Mouse (Mus musculus): ENCODE measurements at regions not wholly inside any gene's neighbourhood (a gene's known extent, or its start where the extent isn't known, plus 50 kb on each side); places are given as distances from the start of the nearest gene placed in this dataset.

DNA sequence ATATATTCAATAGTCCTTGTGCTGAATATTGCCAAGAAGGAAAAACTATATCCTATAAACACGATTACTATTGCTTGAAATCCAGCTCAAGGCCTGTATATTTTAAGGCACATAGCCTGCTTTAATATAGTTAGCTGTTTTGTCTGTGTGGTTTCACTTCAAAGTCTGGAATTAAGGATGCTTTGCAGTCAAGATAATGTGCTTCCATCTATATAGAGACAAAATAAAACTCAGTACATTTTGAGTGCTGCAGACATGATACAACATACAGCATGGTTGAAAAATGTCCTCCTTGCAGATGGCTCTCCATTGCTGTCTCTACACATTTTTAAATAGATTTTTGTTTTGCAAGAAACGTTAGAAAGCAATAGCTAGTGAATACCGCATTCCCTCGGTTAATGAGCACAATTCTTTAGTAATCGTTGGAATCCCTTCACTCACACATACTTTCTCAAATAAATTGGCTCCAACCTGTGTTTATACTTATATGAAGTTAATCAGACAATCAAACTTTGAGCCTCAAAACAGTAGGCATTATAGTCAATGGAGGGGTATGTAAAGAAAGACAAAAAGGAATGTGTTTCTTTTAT, 224.7 kb downstream of the Mef2c start:
- WGBS, result 13% methylated on average over 5 of the region's 5 CpGs
- Histone ChIP-seq H3K27me3 (ENCODE audit: control insufficient read depth, insufficient read depth, low read length) (peaks cover 68% of the 10 kb centered on the region), H3K27ac (ENCODE audit: low read length) (no peak overlapping the region), H3K36me3 (ENCODE audit: control insufficient read depth, insufficient read depth) (no peaks in the 10 kb centered on the region), H3K4me2 (ENCODE audit: low read depth, low read length) (no peak overlapping the region), H3K4me3 (ENCODE audit: low read length) (no peak overlapping the region), H3K9me3 (replicated peaks; ENCODE audit: control insufficient read depth, low read length) (0 out of 2 replicates have a peak, but pooled peaks cover 5% of the 10 kb centered on the region), H3K9ac (ENCODE audit: low read length) (no peak overlapping the region), H3K4me1 (ENCODE audit: control insufficient read depth, insufficient read depth, low read length) (peaks cover 12% of the 10 kb centered on the region)
- no peak for ATAC-seq (replicated peaks; ENCODE audit: extremely low read depth, insufficient read depth, low FRiP score)

DNA sequence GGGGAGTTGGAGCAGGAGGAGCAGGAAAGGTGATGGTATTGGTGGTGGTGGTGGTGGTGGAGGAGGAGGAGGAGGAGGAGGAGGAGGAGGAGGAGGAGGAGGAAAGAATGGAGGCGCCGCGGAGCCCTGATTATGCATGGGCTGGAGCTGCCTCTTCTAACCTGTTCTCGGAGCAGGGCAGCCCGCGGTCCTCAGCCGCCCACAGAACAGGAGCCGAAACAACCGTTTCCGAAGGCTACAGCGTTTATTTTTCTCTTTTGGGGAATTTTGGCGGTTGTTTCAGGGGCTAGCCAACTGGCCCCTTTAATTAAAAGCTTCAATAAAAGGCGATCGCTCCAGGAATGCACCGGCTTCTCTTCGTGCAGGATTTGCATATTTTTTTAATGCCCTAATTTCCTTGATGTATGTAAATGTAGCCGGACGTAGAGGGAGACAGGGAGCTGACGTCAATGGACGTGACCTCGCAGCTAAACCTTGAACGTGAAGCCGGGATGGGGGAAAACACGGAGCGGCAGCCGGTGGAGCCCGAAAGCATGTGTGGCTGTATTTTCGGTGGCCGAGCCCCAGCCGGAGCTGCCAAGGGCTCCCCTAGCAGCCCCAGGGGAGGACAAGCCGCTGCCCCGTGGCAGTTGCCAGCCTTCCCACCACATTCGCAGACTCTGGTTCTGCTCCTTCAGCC, 225.6 kb downstream of the Mef2c start:
- H3K4me3 ChIP-seq (ENCODE audit: low read length), result peak overlapping the region; percentile 54
- 1% methylated on average over 33 of the region's 33 CpGs for WGBS
- 0 out of 2 replicates have a peak, but pooled peaks cover 5% of the 10 kb centered on the region for H3K9me3 ChIP-seq (replicated peaks; ENCODE audit: control insufficient read depth, low read length)
- ATAC-seq (replicated peaks; ENCODE audit: extremely low read depth, insufficient read depth, low FRiP score), result no peak
- H3K27ac ChIP-seq (ENCODE audit: low read length), result no peak overlapping the region
- H3K9ac ChIP-seq (ENCODE audit: low read length), result no peak overlapping the region
- peaks cover 66% of the 10 kb centered on the region for H3K27me3 ChIP-seq (ENCODE audit: control insufficient read depth, insufficient read depth, low read length)
- peaks cover 12% of the 10 kb centered on the region for H3K4me1 ChIP-seq (ENCODE audit: control insufficient read depth, insufficient read depth, low read length)
- no peaks in the 10 kb centered on the region for H3K36me3 ChIP-seq (ENCODE audit: control insufficient read depth, insufficient read depth)
- H3K4me2 ChIP-seq (ENCODE audit: low read depth, low read length), result peak overlapping the region; percentile 81

DNA sequence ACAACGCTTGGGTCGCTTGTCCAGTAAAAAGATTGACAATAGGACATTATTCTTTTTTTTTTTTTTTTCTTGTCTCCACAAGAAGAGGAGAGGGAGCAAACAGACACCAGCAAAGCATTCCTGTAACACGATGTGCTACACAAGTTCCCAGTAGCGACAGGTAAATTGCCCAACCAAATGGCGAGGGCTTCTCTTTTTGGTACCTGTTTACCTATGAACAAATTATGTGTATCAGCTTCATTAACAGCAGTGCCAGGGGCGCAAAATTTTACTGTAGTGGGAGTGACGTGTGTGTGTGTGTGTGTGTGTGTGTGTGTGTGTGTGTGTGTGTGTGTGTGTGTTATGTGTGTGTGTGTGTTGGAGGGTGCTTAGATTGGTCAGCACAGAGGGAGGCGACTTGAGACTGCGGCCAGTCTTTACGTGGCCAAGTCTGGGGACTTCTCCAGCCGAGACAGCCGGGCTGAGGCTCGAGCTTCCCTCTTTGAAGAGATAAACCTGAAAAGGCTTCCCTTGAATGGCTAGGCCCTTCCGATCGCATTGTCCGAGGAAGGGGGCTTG, 226.4 kb downstream of the Mef2c start:
- 4% methylated on average over 16 of the region's 16 CpGs for WGBS
- H3K9me3 ChIP-seq (replicated peaks; ENCODE audit: control insufficient read depth, low read length), result 0 out of 2 replicates have a peak, but pooled peaks cover under 1% of the 10 kb centered on the region
- peak overlapping the region; percentile 65 for H3K9ac ChIP-seq (ENCODE audit: low read length)
- peak; percentile 16; the same call in 1 of the 2 replicates for ATAC-seq (replicated peaks; ENCODE audit: extremely low read depth, insufficient read depth, low FRiP score)
- H3K4me1 ChIP-seq (ENCODE audit: control insufficient read depth, insufficient read depth, low read length), result peaks cover 12% of the 10 kb centered on the region
- peak overlapping the region; percentile 81 for H3K4me2 ChIP-seq (ENCODE audit: low read depth, low read length)
- H3K27me3 ChIP-seq (ENCODE audit: control insufficient read depth, insufficient read depth, low read length), result peaks cover 60% of the 10 kb centered on the region
- H3K4me3 ChIP-seq (ENCODE audit: low read length), result peak overlapping the region; percentile 54
- H3K36me3 ChIP-seq (ENCODE audit: control insufficient read depth, insufficient read depth), result no peaks in the 10 kb centered on the region
- peak overlapping the region; percentile 30 for H3K27ac ChIP-seq (ENCODE audit: low read length)

DNA sequence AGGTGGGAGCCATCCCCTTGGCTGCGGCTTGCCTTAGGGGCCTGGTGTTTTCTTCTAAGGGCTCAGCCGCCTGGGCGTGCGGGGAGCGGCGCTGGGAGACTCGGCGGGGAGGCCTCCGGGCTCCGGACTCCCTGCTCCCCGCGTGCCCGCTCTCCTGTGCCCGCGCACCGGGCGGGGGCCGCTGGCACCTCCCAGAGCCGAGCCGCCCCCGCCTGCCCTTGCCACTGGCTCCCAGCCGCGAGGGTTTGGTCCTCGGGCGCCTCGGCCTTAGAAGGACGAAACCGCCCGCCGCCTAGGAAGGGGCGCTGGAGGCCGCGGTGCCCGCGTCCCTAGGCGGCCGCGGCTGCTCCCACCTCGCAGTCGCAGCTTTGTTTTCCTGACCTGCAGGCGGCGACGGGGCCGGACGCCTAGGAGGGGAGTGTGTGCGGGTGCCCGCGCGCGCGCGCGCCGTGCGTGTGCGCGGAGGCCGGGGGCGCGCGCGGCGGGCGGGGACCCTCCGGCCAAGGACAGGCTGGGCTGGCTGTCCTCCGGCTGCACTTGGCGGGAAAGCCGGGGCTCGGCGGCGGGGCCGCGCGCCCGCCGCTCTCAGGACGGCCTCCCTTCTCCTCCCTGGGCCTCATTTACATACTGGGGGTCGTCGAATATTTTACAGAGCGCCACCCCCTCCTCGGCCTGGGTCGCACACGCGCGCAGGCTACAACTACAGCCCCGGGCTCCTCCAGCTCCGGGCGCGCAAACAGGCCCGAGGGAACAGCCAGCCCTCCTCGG, 227.1 kb downstream of the Mef2c start:
- H3K9ac ChIP-seq (ENCODE audit: low read length), result peak overlapping the region; percentile 65
- H3K4me3 ChIP-seq (ENCODE audit: low read length), result peak overlapping the region; percentile 54
- peaks cover 12% of the 10 kb centered on the region for H3K4me1 ChIP-seq (ENCODE audit: control insufficient read depth, insufficient read depth, low read length)
- H3K27ac ChIP-seq (ENCODE audit: low read length), result peak overlapping the region; percentile 30
- ATAC-seq (replicated peaks; ENCODE audit: extremely low read depth, insufficient read depth, low FRiP score), result peak; percentile 80
- H3K36me3 ChIP-seq (ENCODE audit: control insufficient read depth, insufficient read depth), result no peaks in the 10 kb centered on the region
- WGBS, result 0% methylated on average over 89 of the region's 91 CpGs
- peaks cover 57% of the 10 kb centered on the region for H3K27me3 ChIP-seq (ENCODE audit: control insufficient read depth, insufficient read depth, low read length)
- H3K4me2 ChIP-seq (ENCODE audit: low read depth, low read length), result peak overlapping the region; percentile 81
- no peaks in the 10 kb centered on the region for H3K9me3 ChIP-seq (replicated peaks; ENCODE audit: control insufficient read depth, low read length)

DNA sequence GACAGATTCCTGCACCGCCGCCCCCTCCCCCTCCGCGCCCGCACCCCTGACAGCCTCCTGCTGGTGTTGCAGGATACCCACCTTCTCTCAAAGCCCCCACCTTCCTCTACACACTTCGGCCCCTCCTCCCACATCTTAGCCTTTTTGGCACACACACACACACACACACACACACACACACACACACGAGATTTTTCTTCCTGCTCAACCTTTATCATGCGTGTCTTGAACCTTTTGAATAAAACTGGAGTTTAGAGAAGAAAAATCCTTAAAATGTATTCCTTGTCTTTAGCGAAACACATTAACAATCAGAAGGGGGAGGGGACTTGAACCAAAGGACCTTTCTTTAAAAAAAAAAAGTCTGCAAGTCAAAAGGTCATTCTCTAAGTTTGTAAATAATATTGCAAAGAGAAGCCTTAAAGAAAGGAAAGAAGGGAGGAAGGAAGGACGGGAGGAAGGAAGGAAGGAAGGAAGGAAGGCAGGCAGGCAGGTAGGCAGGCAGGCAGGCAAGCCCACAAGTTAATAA, 227.7 kb downstream of the Mef2c start:
- Histone ChIP-seq H3K9ac (ENCODE audit: low read length) (peak overlapping the region; percentile 65), H3K4me3 (ENCODE audit: low read length) (peak overlapping the region; percentile 54), H3K9me3 (replicated peaks; ENCODE audit: control insufficient read depth, low read length) (no peaks in the 10 kb centered on the region), H3K4me2 (ENCODE audit: low read depth, low read length) (peak overlapping the region; percentile 81), H3K36me3 (ENCODE audit: control insufficient read depth, insufficient read depth) (no peaks in the 10 kb centered on the region), H3K27me3 (ENCODE audit: control insufficient read depth, insufficient read depth, low read length) (peaks cover 54% of the 10 kb centered on the region), H3K27ac (ENCODE audit: low read length) (no peak overlapping the region), H3K4me1 (ENCODE audit: control insufficient read depth, insufficient read depth, low read length) (peaks cover 12% of the 10 kb centered on the region)
- 8% methylated on average over 7 of the region's 10 CpGs for WGBS
- no peak for ATAC-seq (replicated peaks; ENCODE audit: extremely low read depth, insufficient read depth, low FRiP score)

DNA sequence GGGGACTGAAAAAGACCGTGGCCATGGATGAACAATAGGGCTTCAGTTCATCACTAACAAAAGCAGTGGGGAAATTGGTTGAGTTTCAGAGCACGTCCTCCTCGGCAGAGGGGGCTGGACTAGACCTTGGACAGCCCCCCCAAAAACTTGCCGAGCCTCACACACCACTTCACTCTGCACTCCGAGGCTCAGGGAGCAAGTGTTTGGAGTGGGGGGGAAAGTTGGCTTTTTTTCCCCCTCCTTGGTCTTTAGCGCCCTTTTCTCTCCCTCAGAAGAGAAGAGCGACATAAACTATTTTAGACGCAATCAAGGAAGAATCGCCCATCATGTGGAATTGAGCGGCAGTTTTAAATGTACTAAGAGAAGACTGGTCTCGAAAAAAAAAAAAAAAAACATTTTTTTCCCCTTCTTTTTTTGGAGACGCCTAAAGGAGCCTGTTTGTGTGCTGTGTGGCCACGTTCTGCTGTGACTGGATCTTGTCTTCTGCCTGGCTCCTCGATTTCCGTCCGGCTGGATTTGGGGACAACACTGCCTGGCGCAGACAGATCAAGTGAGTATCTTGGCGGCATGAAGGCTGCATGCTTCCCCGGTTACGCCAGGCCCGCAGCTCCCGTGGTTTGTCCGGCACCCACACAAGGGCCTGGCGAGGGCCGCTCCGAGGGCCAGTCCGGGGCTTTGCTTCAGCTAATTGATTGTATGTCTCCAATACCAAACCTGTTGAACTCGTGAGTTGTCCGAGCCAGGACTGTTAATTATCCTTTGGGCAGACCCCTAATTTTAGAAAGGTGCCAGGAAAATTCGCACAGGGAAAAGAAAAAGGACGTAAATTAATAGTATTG, 228.7 kb downstream of the Mef2c start:
- H3K36me3 ChIP-seq (ENCODE audit: control insufficient read depth, insufficient read depth), result no peaks in the 10 kb centered on the region
- no peak for ATAC-seq (replicated peaks; ENCODE audit: extremely low read depth, insufficient read depth, low FRiP score)
- H3K4me1 ChIP-seq (ENCODE audit: control insufficient read depth, insufficient read depth, low read length), result peaks cover 7% of the 10 kb centered on the region; the same call in 1 of the 2 replicates
- H3K27me3 ChIP-seq (ENCODE audit: control insufficient read depth, insufficient read depth, low read length), result peaks cover 50% of the 10 kb centered on the region
- H3K9me3 ChIP-seq (replicated peaks; ENCODE audit: control insufficient read depth, low read length), result no peaks in the 10 kb centered on the region
- peak overlapping the region; percentile 29; the same call in 1 of the 2 replicates for H3K4me3 ChIP-seq (ENCODE audit: low read length)
- H3K4me2 ChIP-seq (ENCODE audit: low read depth, low read length), result peak overlapping the region; percentile 52
- 2% methylated on average over 30 of the region's 31 CpGs for WGBS
- H3K27ac ChIP-seq (ENCODE audit: low read length), result no peak overlapping the region
- H3K9ac ChIP-seq (ENCODE audit: low read length), result no peak overlapping the region

DNA sequence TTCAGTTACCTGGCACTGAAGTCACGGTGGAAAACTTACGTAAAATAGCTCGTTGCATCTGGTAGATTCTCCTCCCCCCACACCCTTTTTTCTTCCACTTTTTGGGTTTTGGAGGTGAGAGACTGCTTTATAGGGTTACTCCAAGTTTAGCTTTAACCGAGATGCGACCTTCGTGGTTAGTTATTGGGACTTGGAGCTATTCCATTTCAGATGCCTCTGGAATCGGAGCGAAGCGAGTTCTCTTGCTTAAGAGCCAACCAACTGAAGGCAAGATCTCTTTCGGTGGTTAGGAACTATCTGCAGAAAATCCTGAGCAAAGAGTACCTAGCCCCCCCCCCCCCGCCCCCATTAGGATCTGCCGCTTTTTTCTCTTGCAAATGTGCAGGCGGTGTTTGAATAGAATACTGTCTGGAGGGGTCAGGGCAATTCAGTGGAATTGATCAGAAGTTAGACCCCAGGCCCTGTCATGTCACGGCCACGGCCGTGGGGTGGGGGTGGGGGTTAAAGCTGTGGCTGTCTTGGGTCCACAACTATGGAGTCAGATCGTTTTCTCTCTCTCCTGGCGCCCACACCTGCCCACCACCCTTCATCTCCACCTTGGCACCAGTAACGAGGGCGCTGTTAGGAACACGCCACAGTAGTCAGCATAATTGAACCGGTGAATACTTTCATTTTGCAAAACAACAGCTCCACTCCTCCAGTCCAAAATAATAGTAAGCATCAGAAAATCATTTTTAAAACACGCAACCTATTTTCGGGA, 229.6 kb downstream of the Mef2c start:
- 5% methylated on average over 24 of the region's 24 CpGs for WGBS
- ATAC-seq (replicated peaks; ENCODE audit: extremely low read depth, insufficient read depth, low FRiP score), result no peak
- H3K4me2 ChIP-seq (ENCODE audit: low read depth, low read length), result peak overlapping the region; percentile 52
- H3K4me3 ChIP-seq (ENCODE audit: low read length), result peak overlapping the region; percentile 40
- no peaks in the 10 kb centered on the region for H3K36me3 ChIP-seq (ENCODE audit: control insufficient read depth, insufficient read depth)
- H3K27ac ChIP-seq (ENCODE audit: low read length), result no peak overlapping the region
- no peak overlapping the region for H3K9ac ChIP-seq (ENCODE audit: low read length)
- peaks cover 50% of the 10 kb centered on the region for H3K27me3 ChIP-seq (ENCODE audit: control insufficient read depth, insufficient read depth, low read length)
- no peaks in the 10 kb centered on the region for H3K9me3 ChIP-seq (replicated peaks; ENCODE audit: control insufficient read depth, low read length)
- H3K4me1 ChIP-seq (ENCODE audit: control insufficient read depth, insufficient read depth, low read length), result peaks cover 10% of the 10 kb centered on the region

All from heart, embryonic 16.5 days (tissue).